Mouse (Mus musculus): ENCODE results near the gene Galt. TPM values are rescaled to one million over a fixed set of nuclear protein-coding genes. Genes with fewer than 3 reads are reported as not detected.
A peak's percentile ranks its signal among the peaks of the same experiment; 100 is the strongest.
"Not testable (repeated sequence)": the region's sequence is repeated elsewhere in the genome, so short reads cannot be mapped to it uniquely, and the experiment has no call there.

Gene Galt
- total RNA-seq, 2 experiments from 2014 or later, result 32.1 to 45.6 TPM

DNA sequence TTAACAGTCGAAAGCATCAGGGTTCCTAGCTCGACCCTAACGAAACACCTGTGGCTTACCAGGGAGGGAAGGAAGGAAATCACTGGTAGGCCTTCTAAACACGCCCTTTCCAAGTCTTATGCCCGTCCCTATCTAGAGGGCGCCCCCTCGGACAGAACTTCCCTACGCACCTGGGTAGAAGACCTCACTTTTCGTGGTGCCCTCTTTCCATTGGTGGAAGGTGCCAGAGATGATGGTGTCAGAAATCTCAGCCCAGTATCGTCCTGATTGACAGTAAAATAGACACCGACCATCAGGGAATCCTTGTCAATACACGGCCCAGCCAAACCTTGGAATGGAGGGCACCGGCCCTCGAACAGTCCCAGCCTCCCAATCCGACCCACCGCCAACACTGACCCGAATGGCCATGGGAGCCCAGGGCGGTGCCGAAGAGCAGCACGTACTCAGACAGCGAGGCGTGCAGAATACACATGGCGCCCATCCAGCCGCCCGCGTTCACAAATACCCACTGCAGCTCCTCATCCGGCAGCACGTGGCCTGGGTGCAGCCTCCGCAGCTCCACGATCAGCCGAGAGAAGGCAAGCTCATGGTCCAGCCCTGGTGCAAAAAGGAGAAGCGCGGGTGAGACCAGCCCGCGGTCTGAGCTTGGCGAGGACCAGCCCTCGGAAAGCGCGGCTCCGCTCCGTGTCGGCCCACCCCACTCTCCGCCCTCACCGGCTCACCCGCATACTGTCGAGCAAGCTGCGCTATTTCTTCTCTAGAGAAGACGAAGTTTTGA lies 14.5 kb upstream of the Galt start:
- peak; percentile 73 to 78 for DNase-seq

DNA sequence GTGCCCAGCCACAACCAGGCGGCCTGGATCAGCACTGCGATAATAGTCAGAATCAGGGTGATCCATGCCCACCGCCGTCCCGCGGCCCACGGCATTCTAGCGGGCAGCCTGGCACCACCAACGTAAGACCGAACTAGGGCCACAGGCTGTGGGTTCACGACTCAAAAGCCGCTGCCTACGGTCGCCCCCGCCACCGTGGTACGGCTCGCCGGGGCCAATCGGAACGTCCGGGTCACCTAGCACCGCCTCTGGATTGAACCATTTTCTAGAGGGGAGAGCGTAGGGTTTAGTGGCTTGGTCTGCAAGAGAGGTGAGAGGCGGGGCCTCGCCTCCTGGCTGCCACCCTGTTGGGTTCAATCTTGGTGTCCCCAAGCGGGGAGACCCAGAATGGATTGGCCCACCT lies 13.9 kb upstream of the Galt start:
- DNase-seq, result peak; percentile 95

DNA sequence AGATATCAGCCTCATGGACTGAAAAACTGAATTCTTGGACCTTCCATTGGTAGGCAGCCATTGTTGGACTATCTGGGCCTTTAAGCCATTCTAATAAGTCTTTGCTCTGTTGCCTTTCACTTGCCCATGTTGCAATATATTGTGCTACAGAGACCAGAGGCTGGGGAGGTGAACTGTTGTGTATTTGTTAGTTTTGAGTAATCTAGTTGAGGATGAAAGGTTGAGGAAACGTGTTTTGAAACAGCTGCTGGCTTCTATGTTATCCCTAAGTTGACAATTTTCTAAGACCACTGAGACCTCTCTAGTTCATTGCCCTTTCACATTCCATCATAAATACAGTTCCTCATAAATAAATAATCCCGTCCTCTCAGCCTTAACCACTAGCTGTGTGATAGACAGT lies 10.9 kb upstream of the Galt start:
- DNase-seq, result no peak

DNA sequence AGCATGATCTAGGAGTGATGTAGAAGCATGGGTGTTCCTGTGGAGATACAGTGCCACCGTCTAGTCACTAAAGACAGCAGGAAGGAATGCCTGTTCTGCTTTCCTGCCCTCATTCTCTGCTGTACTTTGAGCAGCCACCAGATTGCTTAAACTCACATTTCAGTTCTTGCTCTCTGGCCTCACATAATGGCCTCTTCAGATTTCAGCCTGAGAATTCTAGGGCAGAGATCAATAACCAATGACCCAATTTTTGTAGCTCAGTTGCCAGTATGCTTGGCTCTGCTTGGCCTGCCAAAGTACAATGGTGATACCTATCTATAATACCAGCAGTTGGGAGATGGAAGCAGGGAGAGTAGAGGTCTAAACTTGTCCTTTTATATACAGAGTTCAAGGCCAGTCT lies 10.0 kb upstream of the Galt start:
- no peak for DNase-seq

DNA sequence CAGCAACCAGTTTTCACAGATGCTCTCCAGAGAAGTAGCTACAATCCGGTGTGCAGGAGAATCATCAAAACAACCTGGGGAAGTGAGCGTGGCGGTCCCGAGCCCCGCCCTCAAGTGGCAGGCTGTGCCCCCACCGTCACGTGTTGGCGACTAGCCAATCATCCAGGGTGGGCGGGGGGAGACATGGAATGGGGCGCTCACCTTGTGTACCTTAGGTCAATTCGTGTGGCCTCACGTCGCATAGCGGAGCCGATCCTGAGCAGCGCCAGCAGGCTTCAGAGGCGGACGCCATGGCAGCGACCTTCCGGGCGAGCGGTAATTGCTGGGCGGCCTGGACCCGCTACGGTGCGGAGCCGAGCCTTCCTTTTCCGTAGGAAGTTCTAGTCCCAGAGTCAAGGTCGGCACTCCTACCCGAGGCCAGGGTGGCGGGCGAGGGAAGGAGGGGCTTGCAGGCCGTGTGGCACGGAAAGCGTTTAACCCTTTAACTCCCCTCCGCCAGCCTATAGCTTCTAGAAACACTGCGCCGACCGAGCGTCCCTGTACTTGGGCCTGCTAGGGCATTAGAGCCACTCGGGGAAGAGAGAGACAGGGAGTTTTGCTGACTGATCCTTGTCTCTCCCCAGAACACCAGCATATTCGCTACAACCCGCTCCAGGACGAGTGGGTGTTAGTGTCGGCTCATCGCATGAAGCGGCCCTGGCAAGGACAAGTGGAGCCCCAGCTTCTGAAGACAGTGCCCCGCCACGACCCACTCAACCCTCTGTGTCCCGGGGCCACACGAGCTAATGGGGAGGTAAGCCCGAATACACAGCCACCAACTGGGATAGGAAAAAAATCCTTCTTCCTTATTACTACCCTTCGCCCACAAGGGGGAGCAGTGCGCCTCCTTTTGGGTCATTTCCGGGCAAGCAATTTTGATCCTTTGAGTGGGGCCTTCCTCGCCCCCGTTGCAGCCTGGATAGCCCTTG lies 594 bp downstream of the Galt start, which contains the start of gene Sigmar1:
Sigmar1 (minus strand) TSS at position 820 of the 968 bp plus-strand sequence.
- DNase-seq, result peak; percentile 86 to 90

DNA sequence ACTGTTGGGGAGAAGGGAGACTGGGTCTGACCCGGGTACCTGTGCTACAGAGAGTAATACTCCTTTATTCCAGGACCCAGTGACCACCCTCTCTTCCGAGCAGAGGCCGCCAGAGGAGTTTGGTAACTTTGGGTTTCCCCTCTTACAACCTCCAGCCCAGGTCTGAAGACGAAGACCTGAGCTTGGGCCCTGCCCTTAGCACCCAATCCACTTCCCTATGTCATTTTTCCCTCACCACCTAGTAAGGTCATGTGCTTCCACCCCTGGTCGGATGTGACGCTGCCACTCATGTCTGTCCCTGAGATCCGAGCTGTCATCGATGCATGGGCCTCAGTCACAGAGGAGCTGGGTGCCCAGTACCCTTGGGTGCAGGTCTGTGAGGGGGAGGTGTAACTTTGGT lies 1.4 kb downstream of the Galt start:
- DNase-seq, result no peak

DNA sequence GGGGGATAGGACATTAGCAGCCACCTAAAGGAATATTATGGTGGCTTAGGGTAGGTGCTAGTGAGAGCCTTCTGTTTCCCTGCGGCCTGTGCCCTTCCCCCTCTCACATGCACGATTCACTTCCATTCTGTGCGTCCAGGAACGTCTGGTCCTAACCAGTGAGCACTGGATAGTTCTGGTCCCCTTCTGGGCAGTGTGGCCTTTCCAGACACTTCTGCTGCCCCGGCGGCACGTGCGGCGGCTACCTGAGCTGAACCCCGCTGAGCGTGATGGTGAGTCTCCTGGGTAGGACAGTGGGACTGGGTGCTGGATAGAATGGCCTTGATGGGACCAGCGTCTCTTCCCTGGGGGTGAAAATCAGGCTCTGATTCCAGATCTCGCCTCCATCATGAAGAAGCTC lies 2.3 kb downstream of the Galt start:
- no peak for DNase-seq

DNA sequence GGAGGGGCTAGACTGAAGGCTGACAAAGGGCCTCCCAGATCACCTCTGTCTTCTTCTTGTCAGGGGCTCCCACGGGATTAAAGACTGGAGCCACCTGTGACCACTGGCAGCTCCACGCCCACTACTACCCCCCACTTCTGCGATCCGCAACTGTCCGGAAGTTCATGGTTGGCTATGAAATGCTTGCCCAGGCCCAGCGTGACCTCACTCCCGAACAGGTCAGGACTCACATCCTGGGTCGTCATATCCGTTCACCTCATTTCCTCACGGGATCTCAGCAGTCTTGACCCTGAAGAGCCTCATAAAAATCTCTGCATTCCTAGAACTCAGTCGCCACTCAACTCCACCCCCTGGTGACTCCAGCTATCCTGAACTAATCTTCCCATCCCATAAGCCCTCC lies 3.0 kb downstream of the Galt start:
- peak in 1 of 2 experiments; percentile 28 for DNase-seq

DNA sequence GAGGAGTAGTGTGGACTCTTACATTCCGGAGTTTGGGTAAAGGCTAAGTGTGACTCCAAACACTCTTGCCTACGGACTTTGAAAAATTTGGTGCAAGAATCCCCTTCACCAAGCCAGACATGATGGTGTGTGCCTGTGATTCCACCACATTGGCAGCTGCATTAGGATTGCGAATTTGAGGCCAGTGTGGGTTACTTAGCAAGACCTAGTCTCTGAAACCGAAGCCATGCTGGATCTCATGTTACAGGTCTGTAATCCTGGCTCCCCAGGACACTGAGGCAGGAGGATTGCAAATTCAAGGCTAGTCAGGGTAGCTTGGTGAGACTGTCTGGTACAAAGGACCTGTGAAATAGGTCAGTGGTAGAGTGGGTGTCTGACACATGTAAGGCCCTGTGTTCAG lies 3.7 kb downstream of the Galt start:
- no peak for DNase-seq

DNA sequence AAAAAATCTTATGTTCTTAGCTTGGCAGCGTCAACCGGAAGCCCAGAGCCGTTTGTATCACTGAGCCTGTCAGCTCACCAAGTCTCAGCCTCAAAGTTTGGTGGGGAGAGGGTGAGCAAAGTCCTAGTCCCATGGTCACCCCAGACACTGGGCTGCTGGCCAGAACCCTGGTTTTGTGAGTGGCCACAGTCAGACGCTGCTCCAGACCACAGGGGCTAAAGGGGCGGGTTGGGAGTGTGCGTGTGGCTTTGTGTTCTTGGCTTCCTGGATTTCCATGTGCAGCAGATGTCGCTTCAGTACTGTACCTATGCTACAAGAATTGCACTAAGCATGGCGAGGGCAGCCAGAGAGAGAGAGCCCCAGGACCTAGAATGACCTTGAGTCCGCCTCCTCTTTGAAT lies 4.2 kb downstream of the Galt start:
- DNase-seq, result peak; percentile 70 to 75

DNA sequence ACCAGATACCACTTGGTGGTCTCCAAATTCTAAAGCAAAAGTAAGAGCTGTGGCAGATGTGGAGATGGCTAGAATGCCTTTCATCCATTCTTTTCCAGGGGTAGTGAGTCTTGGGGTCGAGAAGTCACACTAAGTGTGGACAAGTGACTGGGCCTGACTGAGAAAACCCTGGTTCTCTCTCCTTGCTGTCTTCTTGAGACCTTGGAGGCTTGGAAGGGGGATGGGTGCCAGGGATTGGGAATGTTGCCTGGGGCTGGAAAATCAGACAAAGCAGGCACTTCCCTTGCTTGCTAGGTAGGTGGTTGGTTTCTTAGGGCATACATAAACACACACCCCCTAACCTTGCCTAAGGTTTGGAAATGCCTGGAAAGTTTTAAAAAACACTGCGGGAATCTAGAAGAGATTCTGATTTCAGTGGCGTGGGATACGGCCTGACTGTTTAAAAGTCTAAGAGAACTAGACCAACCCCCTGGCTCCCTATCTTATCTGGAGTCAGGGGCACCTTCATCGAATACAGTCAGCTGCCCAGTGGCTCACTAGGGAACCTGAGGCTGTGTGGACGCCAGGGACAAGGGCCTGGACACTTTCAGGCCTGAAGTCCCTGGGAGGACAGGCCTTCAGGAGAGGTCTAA lies 4.7 kb downstream of the Galt start:
- no peak for DNase-seq

DNA sequence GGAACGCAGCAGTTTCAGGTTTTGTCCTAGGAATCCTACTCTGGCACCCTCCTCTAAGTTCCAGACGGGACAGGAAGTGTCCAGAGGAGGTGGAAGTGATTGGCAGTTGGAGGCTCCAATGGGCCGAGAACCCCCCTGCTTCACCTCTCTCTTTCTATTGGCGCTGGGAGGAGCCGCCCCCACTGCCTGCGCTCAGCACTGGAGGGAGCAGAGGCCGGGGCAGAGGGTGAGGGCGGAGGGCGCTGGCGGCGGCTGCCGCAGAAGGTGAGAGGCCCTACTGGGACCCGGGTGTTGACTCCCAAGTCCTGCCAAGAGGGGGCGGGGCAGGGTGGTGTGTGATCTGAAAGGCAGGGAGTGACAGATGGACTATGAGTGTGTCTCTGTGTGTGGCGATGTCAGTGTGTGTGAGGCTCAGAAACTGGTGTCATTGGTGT lies 5.3 kb downstream of the Galt start:
- peak; percentile 96 for DNase-seq

DNA sequence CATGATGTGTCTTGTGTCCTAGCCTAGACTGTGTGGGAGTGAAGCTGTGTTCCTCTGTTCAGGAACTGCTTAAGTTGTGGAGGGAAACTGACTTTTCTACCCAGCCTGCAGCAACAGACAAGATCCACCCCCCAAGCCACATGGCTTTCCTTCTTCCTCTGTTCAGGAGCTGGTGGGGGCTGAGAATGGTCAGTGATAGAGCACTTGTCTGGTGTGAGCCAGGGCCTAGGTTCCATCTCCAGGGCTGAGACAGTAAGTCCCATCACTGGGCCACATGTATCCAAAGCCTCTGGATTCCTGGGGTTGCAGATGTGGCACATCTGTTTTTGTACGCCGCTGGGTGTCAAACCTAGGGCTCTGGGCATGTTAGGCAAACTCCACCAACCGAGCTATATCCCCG lies 5.9 kb downstream of the Galt start:
- no peak for DNase-seq

DNA sequence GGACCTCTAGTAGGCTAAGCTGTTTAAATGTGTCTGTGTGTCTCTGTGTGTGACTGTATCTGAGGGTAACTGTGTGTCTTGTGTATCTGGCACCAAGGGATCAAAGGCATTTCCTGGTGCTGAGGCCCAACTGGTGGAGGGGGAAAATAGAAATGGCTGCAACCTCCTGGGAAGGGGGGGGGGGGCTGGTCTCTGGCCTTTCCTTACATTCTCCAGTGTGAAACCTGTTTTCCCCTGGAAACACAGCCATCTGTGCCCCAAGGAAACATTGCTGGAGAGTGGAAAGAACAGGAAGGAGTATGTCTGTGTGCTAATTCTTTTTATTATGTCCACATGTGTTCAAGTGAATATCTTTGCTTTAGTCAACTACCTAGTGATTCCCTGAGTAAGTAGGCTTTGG lies 6.7 kb downstream of the Galt start:
- no peak for DNase-seq

DNA sequence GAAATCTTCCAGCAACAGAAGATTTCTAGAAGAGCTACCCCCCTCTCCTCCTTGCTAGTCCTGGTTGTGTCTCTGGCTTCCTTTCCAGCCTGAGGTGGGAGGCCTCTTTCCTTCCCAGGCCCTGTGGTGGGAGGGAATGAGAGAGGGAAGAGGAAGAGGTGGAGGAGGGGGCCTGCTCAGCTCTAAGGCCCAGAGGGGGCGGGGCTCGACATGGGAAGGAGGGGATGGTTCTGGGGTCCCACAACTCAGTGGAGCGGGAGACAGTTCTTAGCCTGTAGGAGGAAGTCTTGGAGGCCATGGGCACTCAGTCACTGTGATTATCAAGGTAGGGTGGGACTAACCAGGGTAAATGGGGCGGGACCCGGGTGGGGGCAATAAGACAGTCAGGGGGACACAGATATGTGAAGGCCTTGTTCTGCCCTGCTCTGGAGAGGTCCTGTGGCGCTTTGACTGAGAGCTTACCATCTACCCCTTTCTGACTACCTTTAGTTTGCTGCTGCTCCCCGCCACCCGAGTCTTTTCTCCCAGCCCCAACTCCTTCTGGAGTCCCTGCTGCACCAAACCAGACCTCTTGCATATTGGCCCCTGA lies 7.2 kb downstream of the Galt start:
- DNase-seq, result no peak

DNA sequence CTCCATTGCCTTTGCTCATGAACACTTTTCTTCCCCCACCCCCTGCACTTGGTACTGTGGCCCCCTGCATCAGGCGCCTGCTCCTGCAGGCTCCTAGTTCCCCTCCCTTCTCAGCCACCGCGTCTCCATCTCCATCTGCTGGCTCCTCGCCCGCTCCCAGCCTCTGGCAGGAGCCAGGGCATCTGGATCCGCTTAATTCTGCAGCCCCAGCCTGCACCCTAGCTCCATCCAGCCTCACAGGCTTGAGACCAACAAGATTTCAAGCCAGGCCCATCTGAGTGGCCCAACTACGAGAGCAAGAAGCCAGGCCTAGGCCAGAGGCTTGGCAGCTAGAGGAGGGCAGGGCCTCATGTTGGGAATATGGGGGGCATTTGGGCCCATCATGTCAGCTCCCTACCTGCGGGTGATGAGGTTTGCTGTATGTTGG lies 7.7 kb downstream of the Galt start:
- DNase-seq, result peak in 1 of 2 experiments; percentile 62

DNA sequence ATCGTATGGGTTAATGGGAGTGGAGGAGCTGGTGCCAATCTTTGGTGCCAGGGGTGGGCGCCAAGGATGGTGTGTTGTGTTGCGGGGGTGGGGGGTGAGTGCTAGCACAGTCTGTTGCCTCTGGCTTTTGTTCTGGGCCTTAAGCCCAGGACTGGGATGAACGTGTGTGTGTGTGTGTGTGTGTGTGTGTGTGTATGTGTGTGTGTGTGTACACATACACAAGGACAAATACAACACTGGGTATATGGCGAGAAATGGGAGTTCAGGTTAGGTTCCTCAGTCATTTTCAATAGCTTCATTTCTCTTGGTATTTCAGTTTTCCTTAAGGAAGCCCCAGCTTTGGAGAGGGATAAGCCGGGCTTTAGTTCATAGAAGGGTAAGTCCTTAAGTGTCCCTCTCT lies 8.1 kb downstream of the Galt start:
- DNase-seq, result not testable (repeated sequence)

DNA sequence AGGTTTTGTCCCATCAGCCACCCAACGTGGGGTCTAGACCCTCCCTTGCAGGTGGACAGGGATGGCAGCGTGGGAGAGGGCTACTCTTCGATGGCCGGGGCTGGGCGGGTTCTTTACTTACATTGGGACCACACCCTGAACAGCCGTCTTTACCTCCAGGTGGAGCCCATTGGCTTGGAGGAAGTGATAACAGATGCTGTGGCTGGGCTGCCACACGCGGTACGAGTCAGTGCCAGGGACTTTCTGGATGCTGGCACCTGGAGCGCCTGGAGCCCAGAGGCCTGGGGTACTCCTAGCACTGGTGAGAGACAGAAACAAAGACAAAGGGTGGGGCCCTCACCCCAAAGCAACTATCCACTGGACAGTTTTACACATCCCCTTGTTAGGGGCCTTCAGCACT lies 12.3 kb downstream of the Galt start:
- DNase-seq, result not testable (repeated sequence)

DNA sequence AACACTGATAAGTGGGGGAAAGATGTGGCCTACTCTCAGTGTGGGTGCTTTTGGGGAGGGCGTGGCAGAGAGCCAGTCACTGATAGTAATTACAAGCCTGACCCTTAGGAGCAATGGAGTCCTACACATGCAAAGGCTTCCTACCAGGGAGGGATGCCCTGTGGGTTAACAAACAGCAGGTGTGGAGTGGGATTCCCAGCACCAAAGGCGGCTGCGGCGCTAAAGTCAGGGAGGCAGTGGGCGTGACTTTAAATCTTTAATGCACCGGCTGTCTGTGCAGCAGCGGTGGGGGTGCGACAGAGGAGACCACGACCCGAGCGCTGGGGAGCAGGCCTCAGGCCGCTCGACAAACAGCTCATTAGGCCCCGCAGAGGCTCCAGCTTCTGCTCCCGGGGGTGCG lies 17.9 kb downstream of the Galt start:
- DNase-seq, result not testable (repeated sequence)

DNA sequence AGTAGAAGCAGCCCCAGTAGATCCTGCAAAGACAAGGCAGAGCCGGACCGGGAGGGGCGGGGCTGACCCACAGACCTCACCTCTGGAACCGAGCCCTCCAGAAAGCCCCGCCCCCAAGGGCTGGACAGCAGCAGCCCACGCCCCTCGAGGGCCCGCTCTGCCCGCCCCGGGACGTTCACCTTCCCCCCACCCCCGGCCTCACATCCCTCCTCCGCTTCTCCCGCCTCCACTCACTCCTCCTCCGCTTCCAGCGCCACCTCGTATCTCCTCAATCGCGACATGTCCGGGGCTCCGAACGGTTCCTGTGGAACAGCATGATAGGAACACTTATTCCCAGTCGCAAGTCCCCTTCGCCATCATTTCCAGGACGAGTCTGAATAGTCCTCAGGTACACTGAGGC lies 18.5 kb downstream of the Galt start:
- peak; percentile 82 to 88 for DNase-seq

DNA sequence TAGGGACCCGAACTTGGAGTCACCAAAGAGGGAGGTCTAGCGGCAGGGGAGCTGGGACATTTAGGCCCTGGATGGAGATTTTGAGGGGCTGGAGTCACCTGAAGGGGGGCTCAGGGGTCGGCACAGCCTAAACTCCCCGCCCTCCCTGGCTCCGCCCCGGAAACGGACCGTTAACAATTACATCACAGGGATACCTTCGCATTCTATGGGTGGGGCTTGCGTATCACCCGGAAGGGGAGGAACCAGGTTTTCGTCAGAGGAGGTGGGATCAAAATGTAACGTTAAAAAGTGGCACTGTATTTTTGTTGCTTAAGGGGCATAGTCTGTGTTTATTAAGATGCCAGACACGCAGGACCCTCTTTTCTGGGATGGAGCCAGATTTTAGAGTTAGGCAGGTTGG lies 19.0 kb downstream of the Galt start, which contains the start of gene Ccl27a:
Ccl27a (minus strand) TSS at position 246 of the 400 bp plus-strand sequence.
- DNase-seq, result peak; percentile 91 to 92

DNA sequence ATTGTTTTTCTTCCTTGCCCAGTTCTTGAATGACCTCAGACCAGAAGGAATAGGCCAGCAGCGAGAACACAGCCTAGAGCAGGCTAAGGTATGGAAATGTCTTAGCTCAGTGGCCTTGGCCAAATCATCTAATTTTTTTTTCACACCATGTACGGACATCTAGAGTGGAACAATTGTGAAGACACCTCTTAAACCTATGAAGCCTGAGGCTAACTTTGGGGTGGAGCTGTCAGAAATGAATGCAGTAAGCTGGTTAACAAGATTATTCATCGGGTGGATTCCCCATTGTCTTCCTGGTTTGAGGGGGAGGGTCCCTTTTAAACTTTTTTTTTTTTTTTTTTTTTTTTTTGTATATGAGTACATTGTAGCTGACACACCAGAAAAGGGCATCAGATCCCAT lies 19.5 kb downstream of the Galt start:
- not testable (repeated sequence) for DNase-seq

Measured in adrenal gland, postnatal 36 days (tissue).